Mouse (Mus musculus): ENCODE measurements at regions not wholly inside any gene's neighbourhood (a gene's known extent, or its start where the extent isn't known, plus 50 kb on each side); places are given as distances from the start of the nearest gene placed in this dataset.

DNA sequence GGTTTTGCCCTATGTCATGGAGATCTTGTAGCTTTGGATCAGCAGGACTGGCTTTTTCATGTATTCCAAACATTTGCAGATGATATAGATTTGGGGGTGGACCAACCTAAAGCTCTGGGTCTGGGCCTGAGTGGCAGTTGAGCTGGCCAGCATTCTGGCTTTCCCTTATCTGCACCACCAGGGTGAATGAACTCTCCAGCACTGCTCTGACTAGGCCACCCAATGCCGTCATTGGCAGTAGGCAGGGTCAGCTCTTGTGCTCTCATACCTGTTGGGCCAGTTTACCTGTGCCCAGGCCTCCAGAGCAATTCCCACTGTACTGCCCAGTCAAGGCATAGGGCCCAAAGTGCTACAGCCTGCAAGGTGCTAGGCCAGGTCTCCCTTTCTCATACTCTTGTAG, 177.1 kb upstream of the Hcn1 start:
- TF ChIP-seq CTCF (IDR thresholded peaks at IDR 0.05; ENCODE audit: extremely low read depth, insufficient read length, insufficient replicate concordance, low read depth, low read length) (no peak), POLR2A (IDR thresholded peaks at IDR 0.05; ENCODE audit: low read depth, low read length) (no peak)
